8 mouse cellular contexts compared by ENCODE assay signal in genomic region chr19:15837715-15838175, GRCm38 (mm10).
A peak's percentile ranks its signal among the peaks of the same experiment; 100 is the strongest.
DNase-seq lines count a peak whose midpoint lies in the region; ATAC-seq lines count a peak whose summit lies in the region.

No protein-coding gene starts in this region.

- H3K4me1 ChIP-seq in embryonic facial prominence, embryonic 14.5 days (ENCODE audit: control insufficient read depth, insufficient read depth, low read length) = no peaks in the 10 kb centered on the region
- H3K4me1 ChIP-seq in embryonic facial prominence, embryonic 10.5 days = peaks cover 28% of the 10 kb centered on the region
- H3K4me1 ChIP-seq in hindbrain, embryonic 16.5 days (ENCODE audit: control insufficient read depth, insufficient read depth, low read depth, low read length) = peaks cover 21% of the 10 kb centered on the region

- no peaks in the 10 kb centered on the region for H3K36me3 ChIP-seq in embryonic facial prominence, embryonic 14.5 days (ENCODE audit: control insufficient read depth, insufficient read depth, low read length)
- H3K36me3 ChIP-seq in embryonic facial prominence, embryonic 10.5 days (replicated peaks) = no peaks in the 10 kb centered on the region
- no peaks in the 10 kb centered on the region for H3K36me3 ChIP-seq in hindbrain, embryonic 16.5 days (ENCODE audit: control insufficient read depth, insufficient read depth, low read length)

- H3K27ac ChIP-seq in embryonic facial prominence, embryonic 14.5 days (replicated peaks; ENCODE audit: low read depth, low read length) = no peak overlapping the region
- no peak overlapping the region for H3K27ac ChIP-seq in embryonic facial prominence, embryonic 10.5 days (replicated peaks)
- peak overlapping the region; percentile 54; the same call in 1 of the 2 replicates for H3K27ac ChIP-seq in hindbrain, embryonic 16.5 days (ENCODE audit: low read depth, low read length)

- no peak for ATAC-seq in embryonic facial prominence, embryonic 14.5 days (ENCODE audit: low read depth)
- ATAC-seq in hindbrain, embryonic 16.5 days = peak; percentile 65

- DNase-seq in embryonic facial prominence, embryonic 14.5 days (ENCODE audit: low spot score) = peak; percentile 69
- no peak for DNase-seq in embryonic facial prominence, embryonic 10.5 days (ENCODE audit: low spot score)
- DNase-seq in NIH3T3 (ENCODE audit: low read depth) = peak; percentile 13
- DNase-seq in lung, postnatal 25 days (ENCODE audit: low spot score) = peak; percentile 17
- no peak for DNase-seq in layer of hippocampus, adult 11-12 months (ENCODE audit: low spot score)
- DNase-seq in urinary bladder, postnatal 4 days (ENCODE audit: low spot score in 2 of 2) = no peak
- no peak for DNase-seq in testis, postnatal 14 days (ENCODE audit: low spot score)

- no peak overlapping the region for H3K4me3 ChIP-seq in embryonic facial prominence, embryonic 14.5 days (ENCODE audit: low read depth, low read length)
- H3K4me3 ChIP-seq in embryonic facial prominence, embryonic 10.5 days = no peak overlapping the region
- no peak overlapping the region for H3K4me3 ChIP-seq in hindbrain, embryonic 16.5 days (ENCODE audit: low read length)

- H3K9me3 ChIP-seq in embryonic facial prominence, embryonic 14.5 days (ENCODE audit: control insufficient read depth, low read length) = no peaks in the 10 kb centered on the region
- 0 out of 2 replicates have a peak, but pooled peaks cover 4% of the 10 kb centered on the region for H3K9me3 ChIP-seq in embryonic facial prominence, embryonic 10.5 days
- H3K9me3 ChIP-seq in hindbrain, embryonic 16.5 days (ENCODE audit: control insufficient read depth, low read length) = no peaks in the 10 kb centered on the region

- H3K9ac ChIP-seq in embryonic facial prominence, embryonic 14.5 days (ENCODE audit: low read depth, low read length) = no peak overlapping the region
- H3K9ac ChIP-seq in hindbrain, embryonic 16.5 days (ENCODE audit: low read depth, low read length) = no peak overlapping the region

- no peak overlapping the region for H3K4me2 ChIP-seq in embryonic facial prominence, embryonic 14.5 days (ENCODE audit: low read depth, low read length)
- H3K4me2 ChIP-seq in hindbrain, embryonic 16.5 days (ENCODE audit: low read length) = no peak overlapping the region

- WGBS in embryonic facial prominence, embryonic 14.5 days = 17% methylated on average over 1 of the region's 1 CpGs
- 39% methylated on average over 1 of the region's 1 CpGs for WGBS in embryonic facial prominence, embryonic 10.5 days
- WGBS in hindbrain, embryonic 16.5 days = 0% methylated on average over 1 of the region's 1 CpGs

- no peaks in the 10 kb centered on the region for H3K27me3 ChIP-seq in embryonic facial prominence, embryonic 14.5 days (replicated peaks; ENCODE audit: control insufficient read depth, insufficient read depth, low read length)
- no peaks in the 10 kb centered on the region; the same call in 1 of the 2 replicates for H3K27me3 ChIP-seq in embryonic facial prominence, embryonic 10.5 days (replicated peaks; ENCODE audit: low read depth, poor library complexity, severe bottlenecking)
- no peaks in the 10 kb centered on the region for H3K27me3 ChIP-seq in hindbrain, embryonic 16.5 days (replicated peaks; ENCODE audit: control insufficient read depth, insufficient read depth, low read length)

Comparison
In these comparisons a context has a peak if more than half of its experiments do, and no peak if none do; other contexts are left out.
1. DNase-seq: peak in embryonic facial prominence, embryonic 14.5 days (single experiment), NIH3T3 (single experiment) and lung, postnatal 25 days (single experiment); none in embryonic facial prominence, embryonic 10.5 days (single experiment), layer of hippocampus, adult 11-12 months (single experiment), urinary bladder, postnatal 4 days (0 of 2) and testis, postnatal 14 days (single experiment).